Mouse (Mus musculus) megakaryocyte, embryonic 14.5 days (primary cell): Measurements from ENCODE around the gene Pdlim4. TPM values are rescaled to one million over a fixed set of nuclear protein-coding genes. Genes with fewer than 3 reads are reported as not detected.

Experiments used
- H3K27me3 ChIP-seq: replicated peaks from 2 replicates; pipeline ENCODE3; 2012; ENCODE audit warnings: inconsistent platforms
- H3K36me3 ChIP-seq: replicated peaks from 2 replicates; pipeline ENCODE3; 2012; ENCODE audit warnings: low read length, inconsistent platforms, mixed read lengths
- H3K4me1 ChIP-seq: 2 replicates; pipeline ENCODE4 v1.6.1; 2012; ENCODE audit warnings: inconsistent platforms
- H3K4me3 ChIP-seq: replicated peaks from 2 replicates; pipeline ENCODE3; 2012; ENCODE audit warnings: moderate library complexity, mild to moderate bottlenecking, inconsistent platforms
- H3K9me3 ChIP-seq: 2 replicates; pipeline ENCODE4 v1.6.1; 2012; ENCODE audit warnings: inconsistent platforms
- FLI1 ChIP-seq: IDR thresholded peaks from 2 replicates; pipeline ENCODE4 v1.6.1; 2012; ENCODE audit warnings: low read length, inconsistent platforms, mixed read lengths
- GATA1 ChIP-seq: IDR thresholded peaks from 3 replicates; pipeline ENCODE4 v1.6.1; 2012; ENCODE audit warnings: mixed read lengths, low read length, inconsistent platforms, borderline replicate concordance
- polyA plus RNA-seq: library from polyadenylated mRNA; stranded (reverse); fragments of >175 nt; gene quantifications from 2 replicates; pipeline ENCODE4 v1.2.3, GENCODE M21; 2012; ENCODE audit warnings: low replicate concordance; ENCODE audit not compliant: insufficient read depth

Pdlim4 gene
- polyA plus RNA-seq, 1 experiment: 14.3 TPM

GRCm38 (mm10) chr11:54075353-54075752 lies 6.5 kb upstream of the Pdlim4 start:
- no peak for TF ChIP-seq GATA1
- TF ChIP-seq FLI1: no peak
- Histone ChIP-seq H3K4me1 (no peaks in the 10 kb centered on the region), H3K36me3 (no peaks in the 10 kb centered on the region), H3K9me3 (no peaks in the 10 kb centered on the region), H3K27me3 (peaks cover 66% of the 10 kb centered on the region), H3K4me3 (no peak overlapping the region)

DNA sequence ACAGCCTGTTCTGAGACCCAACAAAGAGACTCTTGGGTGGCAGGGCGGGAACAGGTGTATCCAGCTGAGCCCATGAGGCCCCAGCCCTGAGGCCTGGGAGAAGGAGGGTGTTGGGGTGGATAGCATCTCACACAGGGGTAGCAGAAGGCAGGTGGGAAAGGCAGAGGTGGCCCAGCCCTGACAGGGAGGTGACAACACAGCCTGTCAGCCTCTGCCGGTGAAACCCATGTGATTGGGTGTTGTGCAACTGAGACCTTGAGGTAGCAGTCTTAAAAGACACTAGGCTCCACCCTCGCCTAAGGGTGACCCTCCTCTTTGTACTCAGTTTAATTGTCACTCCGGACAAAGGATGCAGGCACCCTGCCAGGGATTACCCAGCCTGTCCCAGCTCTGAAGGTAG lies 4.5 kb upstream of the Pdlim4 start:
- peaks cover 82% of the 10 kb centered on the region for H3K27me3 ChIP-seq
- TF ChIP-seq FLI1: no peak
- no peak for TF ChIP-seq GATA1
- no peak overlapping the region for H3K4me3 ChIP-seq
- H3K9me3 ChIP-seq: no peaks in the 10 kb centered on the region
- H3K36me3 ChIP-seq: no peaks in the 10 kb centered on the region
- peaks cover 9% of the 10 kb centered on the region; the same call in 1 of the 2 replicates for H3K4me1 ChIP-seq

DNA sequence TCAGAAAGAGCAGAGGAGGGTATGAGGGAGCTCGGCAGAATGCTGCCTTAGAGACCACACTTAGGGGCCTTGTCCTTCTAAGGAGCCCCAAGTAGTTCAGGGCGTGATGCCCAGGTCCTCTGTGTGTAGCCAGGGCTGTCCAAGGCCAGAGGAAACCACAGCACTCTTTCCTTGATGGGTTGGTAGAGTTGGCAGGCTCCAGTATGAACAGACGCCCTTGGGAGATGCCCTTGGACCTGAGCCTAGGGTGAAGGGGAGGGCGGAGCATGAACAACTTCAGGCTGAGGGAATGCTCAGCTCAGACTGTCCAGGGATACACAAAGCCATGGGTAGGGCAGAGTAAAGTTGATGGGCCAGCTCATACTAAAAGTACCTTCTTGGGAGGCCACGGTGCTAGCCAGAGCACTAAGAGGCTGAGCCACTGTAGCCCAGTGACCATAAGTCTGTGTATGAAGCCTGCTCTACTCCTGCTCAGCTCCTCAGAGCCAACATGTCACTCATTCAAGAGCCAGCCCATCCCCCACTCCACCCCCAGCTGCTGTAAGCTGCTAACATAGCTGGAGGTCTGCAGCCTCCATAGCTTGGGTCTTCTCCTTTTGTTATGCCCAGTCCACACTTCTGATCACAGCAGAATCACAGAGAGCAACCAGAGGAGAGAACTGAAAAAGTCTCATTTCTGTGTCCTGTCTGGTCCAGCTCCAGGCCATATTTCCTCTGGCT lies 3.1 kb upstream of the Pdlim4 start:
- no peak overlapping the region for H3K4me3 ChIP-seq
- H3K4me1 ChIP-seq: peaks cover 9% of the 10 kb centered on the region; the same call in 1 of the 2 replicates
- H3K36me3 ChIP-seq: no peaks in the 10 kb centered on the region
- peaks cover 89% of the 10 kb centered on the region for H3K27me3 ChIP-seq
- no peaks in the 10 kb centered on the region for H3K9me3 ChIP-seq
- TF ChIP-seq GATA1: no peak
- TF ChIP-seq FLI1: no peak

- H3K36me3 ChIP-seq: no peaks in the 10 kb centered on the region
- H3K4me1 ChIP-seq: peaks cover 17% of the 10 kb centered on the region
- TF ChIP-seq FLI1 (no peak), GATA1 (no peak)
- no peaks in the 10 kb centered on the region for H3K9me3 ChIP-seq
- peak overlapping the region; percentile 31 for H3K4me3 ChIP-seq
- peaks cover 97% of the 10 kb centered on the region for H3K27me3 ChIP-seq
Observed at GRCm38 (mm10) chr11:54067996-54068519, 756 bp downstream of the Pdlim4 start.

- H3K4me1 ChIP-seq: peaks cover 17% of the 10 kb centered on the region
- H3K9me3 ChIP-seq: no peaks in the 10 kb centered on the region
- peak overlapping the region; percentile 64 for H3K4me3 ChIP-seq
- peaks cover 95% of the 10 kb centered on the region for H3K27me3 ChIP-seq
- no peak for TF ChIP-seq GATA1
- TF ChIP-seq FLI1: no peak
- no peaks in the 10 kb centered on the region for H3K36me3 ChIP-seq
Observed at GRCm38 (mm10) chr11:54067318-54067995, 1.4 kb downstream of the Pdlim4 start.

DNA sequence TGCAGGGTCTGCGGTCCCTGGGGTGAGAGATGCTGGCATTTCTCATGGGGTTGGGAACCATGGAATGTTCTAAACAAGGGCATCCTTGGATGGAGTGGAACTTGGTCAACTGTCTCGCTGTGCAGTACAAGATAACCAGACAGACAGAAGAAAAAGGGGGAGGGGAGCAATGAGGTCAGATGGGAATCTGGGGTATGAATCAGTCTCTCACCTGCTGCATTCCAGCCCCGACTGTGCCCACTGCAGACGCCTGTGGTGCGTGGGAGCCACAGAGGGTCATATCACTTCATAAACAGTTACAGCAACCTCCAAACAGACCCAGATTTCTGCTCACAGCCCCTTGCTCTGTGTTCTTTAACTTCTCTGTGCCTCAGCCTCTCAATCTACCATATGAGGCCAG lies 2.4 kb downstream of the Pdlim4 start:
- Histone ChIP-seq H3K27me3 (peaks cover 95% of the 10 kb centered on the region), H3K36me3 (no peaks in the 10 kb centered on the region), H3K9me3 (no peaks in the 10 kb centered on the region), H3K4me3 (no peak overlapping the region), H3K4me1 (peaks cover 17% of the 10 kb centered on the region)
- TF ChIP-seq FLI1 (no peak), GATA1 (no peak)

DNA sequence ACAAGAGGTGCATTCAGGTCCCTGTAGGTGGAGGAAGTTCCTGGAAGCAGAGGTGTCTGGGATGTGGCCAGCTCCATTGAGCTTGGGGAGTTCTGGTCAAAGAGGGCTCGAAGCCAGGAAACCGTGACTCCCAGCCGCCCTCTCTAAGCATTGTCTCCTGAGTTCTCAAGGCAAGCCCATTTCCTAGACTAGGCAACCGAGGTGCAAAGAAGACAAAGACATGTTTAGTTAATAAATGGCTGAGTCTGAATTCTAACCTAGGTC lies 3.0 kb downstream of the Pdlim4 start:
- Histone ChIP-seq H3K4me1 (peaks cover 17% of the 10 kb centered on the region), H3K9me3 (no peaks in the 10 kb centered on the region), H3K36me3 (no peaks in the 10 kb centered on the region), H3K4me3 (no peak overlapping the region), H3K27me3 (peaks cover 95% of the 10 kb centered on the region)
- TF ChIP-seq GATA1: no peak
- no peak for TF ChIP-seq FLI1

DNA sequence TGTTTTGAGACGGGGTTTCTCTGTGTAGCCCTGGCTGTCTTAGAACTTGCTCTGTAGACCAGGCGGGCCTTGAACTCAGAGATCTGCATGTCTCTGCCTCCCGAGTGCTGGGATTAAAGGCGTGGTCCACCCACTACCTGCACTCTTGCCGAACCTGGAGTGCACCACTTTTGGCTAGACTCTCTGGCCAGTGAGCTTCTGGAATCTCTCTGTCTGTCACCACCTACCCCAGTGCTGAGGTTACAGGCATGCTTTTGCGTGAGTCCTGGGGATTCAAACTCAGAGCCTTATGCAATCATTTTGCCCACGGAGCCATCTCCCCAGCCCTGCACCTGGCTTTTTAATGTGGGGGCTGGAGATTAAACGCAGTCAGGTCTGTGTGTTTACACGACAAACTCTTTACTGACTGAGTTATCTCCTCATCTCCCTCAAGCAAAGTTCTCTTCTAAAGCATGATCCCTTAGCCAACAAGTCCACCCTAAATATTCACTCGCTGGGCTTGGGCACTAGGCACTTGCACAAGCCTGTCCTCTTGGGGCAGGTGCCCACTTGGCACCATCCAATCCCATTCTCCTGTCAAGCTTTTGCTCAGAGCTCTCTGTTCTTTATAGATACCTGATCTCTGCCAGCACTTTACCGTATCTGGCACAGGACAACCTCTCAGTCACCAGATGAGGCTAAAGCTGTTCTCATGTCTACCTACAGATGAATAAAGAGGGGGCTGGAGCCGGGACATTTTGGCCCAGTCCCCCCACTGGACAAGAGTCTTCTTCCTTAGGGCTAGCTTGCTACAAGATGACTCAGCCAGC lies 3.5 kb downstream of the Pdlim4 start:
- H3K36me3 ChIP-seq: no peaks in the 10 kb centered on the region
- H3K27me3 ChIP-seq: peaks cover 95% of the 10 kb centered on the region
- H3K4me1 ChIP-seq: peaks cover 17% of the 10 kb centered on the region
- TF ChIP-seq FLI1: no peak
- H3K4me3 ChIP-seq: no peak overlapping the region
- H3K9me3 ChIP-seq: no peaks in the 10 kb centered on the region

GRCm38 (mm10) chr11:54064412-54064978 lies 4.3 kb downstream of the Pdlim4 start:
- Histone ChIP-seq H3K27me3 (peaks cover 95% of the 10 kb centered on the region), H3K4me1 (peaks cover 17% of the 10 kb centered on the region), H3K36me3 (no peaks in the 10 kb centered on the region), H3K9me3 (no peaks in the 10 kb centered on the region), H3K4me3 (no peak overlapping the region)
- TF ChIP-seq FLI1: no peak
- TF ChIP-seq GATA1: no peak

DNA sequence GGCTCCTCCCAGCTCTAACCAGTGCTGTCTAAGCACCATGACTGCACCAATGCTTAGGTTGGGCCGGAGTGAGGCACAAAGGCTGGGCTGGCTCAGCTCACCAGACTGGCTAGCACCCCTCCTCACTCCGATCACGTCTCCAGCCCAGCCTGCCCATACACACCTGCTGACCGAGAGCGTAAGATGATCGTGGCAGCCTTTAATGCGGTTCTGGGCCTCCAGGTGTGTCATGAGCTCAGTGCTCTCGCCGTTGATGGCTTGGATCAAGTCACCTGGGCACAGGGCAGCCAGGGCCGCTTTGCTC lies 5.4 kb downstream of the Pdlim4 start:
- no peaks in the 10 kb centered on the region for H3K9me3 ChIP-seq
- no peaks in the 10 kb centered on the region for H3K36me3 ChIP-seq
- TF ChIP-seq FLI1: no peak
- no peak for TF ChIP-seq GATA1
- peaks cover 94% of the 10 kb centered on the region for H3K27me3 ChIP-seq
- peak overlapping the region; percentile 11 for H3K4me3 ChIP-seq
- peaks cover 8% of the 10 kb centered on the region for H3K4me1 ChIP-seq
